Mouse (Mus musculus) stomach, embryonic 16.5 days (tissue): ENCODE data around the gene Amigo1. TPM values are rescaled to one million over a fixed set of nuclear protein-coding genes. Genes with fewer than 3 reads are reported as not detected.

ENCODE experiments used
- ATAC-seq: fragments of 200-750 bp; cut with Nextera tagmentation; 2 replicates; pipeline ENCODE4 v1.8.0; 2017; ENCODE audit warnings: moderate number of reproducible peaks, moderate TSS enrichment; ENCODE audit not compliant: insufficient read depth, low FRiP score
- H3K27ac ChIP-seq: fragments of 300-500 bp; sonication (generic); 2 replicates; pipeline ENCODE4 v1.5.1; 2014; ENCODE audit warnings: low read length
- H3K27me3 ChIP-seq: fragments of 300-500 bp; sonication (generic); 2 replicates; pipeline ENCODE4 v1.6.1; 2014; ENCODE audit warnings: low read length, control low read depth, mixed read lengths; ENCODE audit not compliant: control insufficient read depth, insufficient read depth
- H3K36me3 ChIP-seq: fragments of 300-500 bp; sonication (generic); 2 replicates; pipeline ENCODE4 v1.6.1; 2014; ENCODE audit warnings: low read length; ENCODE audit not compliant: control insufficient read depth, insufficient read depth
- H3K4me1 ChIP-seq: fragments of 300-500 bp; sonication (generic); 2 replicates; pipeline ENCODE4 v1.6.1; 2014; ENCODE audit warnings: low read length, control low read depth, mixed read lengths; ENCODE audit not compliant: control insufficient read depth, insufficient read depth
- H3K4me2 ChIP-seq: fragments of 300-500 bp; sonication (generic); 2 replicates; pipeline ENCODE4 v1.6.1; 2014; ENCODE audit warnings: low read depth, low read length, mixed read lengths
- H3K4me3 ChIP-seq: fragments of 300-500 bp; sonication (generic); replicated peaks from 2 replicates; pipeline ENCODE4 v1.5.1; 2014; ENCODE audit warnings: mild to moderate bottlenecking, low read length
- H3K9ac ChIP-seq: fragments of 300-500 bp; sonication (generic); 2 replicates; pipeline ENCODE4 v1.6.1; 2014; ENCODE audit warnings: low read length
- H3K9me3 ChIP-seq: fragments of 300-500 bp; sonication (generic); replicated peaks from 2 replicates; pipeline ENCODE4 v1.6.1; 2016; ENCODE audit warnings: low read length, control low read depth; ENCODE audit not compliant: control insufficient read depth
- WGBS: fragments of 180-500 bp; shearing (Covaris S2); extraction: QIAGEN DNeasy Blood & Tissue Kit; methylation state at CpG from one replicate; pipeline ENCODE4 v1.1.7; 2014; 5-methylcytosine and 5-hydroxymethylcytosine counted together
- polyA plus RNA-seq: library from polyadenylated mRNA; unstranded; fragments of >200 nt; fragmentation: Nextera tagmentation; extraction: Ambion mirVana; gene quantifications from 2 replicates; pipeline ENCODE4 v1.2.1, GENCODE M21; 2015

Amigo1 gene
- polyA plus RNA-seq: 2.4 and 3.1 TPM in 2 replicates

DNA sequence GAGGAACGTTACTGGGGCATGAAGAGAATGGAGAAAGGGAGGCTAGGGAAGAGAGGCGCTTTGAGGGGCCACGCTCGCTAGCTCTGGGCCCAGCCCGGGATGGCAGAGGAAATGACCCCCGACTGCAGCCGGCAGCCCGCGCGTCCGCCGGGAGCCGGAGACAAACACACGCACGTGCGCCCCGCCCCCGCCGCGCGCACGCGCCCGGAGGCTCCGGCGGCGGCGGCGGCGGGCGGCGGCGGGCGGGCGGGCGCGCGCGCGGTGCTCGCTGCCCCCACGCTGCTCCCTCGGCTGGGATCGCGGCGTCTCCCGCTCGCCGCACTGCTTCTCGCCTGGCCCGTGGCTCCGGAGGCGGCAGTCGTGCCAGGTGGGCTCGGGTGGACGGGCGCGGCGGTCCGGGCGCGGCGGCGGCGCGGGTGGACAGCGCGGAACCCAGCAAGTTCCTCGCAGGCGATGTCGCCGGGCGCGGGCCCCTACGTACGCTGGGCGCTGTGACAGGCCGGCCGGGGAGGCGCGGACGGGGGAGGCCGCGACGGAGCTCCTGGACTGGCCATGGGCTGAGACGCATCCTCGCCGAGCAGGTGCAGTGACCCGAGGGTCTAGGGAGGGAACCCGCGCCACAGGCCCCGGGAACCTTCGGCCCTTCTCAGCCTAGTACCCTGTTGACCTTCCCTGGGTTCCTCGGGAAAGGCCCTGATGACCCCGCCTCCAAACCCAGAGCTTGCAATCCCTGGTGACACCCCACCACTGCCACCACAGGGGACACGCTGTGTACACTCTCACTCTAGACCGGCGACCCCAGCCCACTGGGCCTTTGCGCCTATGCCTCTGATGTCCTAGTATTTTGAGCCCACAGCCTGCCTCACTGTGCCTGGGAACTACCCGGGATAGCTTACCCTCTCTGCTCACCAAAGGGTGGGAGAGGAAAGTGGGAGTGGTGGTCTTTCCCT is at the start of gene Amigo1:
Gene Amigo1, plus strand, starts transcription at position 238 of the 950 bp plus-strand sequence.
- H3K36me3 ChIP-seq: no peaks in the 10 kb centered on the region
- H3K4me3 ChIP-seq: peak within 1 kb of the TSS; percentile 66
- ATAC-seq: peak; percentile 61; the same call in 1 of the 2 replicates
- peak within 1 kb of the TSS; percentile 95 for H3K4me2 ChIP-seq
- H3K27me3 ChIP-seq: no peaks in the 10 kb centered on the region
- peak within 1 kb of the TSS; percentile 85 for H3K9ac ChIP-seq
- H3K27ac ChIP-seq: no peak within 1 kb of the TSS
- WGBS: 3% methylated on average over 78 of the region's 100 CpGs
- H3K4me1 ChIP-seq: peaks cover 8% of the 10 kb centered on the region
- no peaks in the 10 kb centered on the region for H3K9me3 ChIP-seq

GRCm38 (mm10) chr3:108139113-108139512 is 47.0 kb upstream of the Amigo1 start:
- 63% methylated on average over 1 of the region's 1 CpGs for WGBS
- Histone ChIP-seq H3K9ac (no peak overlapping the region), H3K27me3 (no peaks in the 10 kb centered on the region), H3K27ac (no peak overlapping the region), H3K4me3 (no peak overlapping the region), H3K4me1 (no peaks in the 10 kb centered on the region), H3K4me2 (no peak overlapping the region), H3K36me3 (0 out of 2 replicates have a peak, but pooled peaks cover 3% of the 10 kb centered on the region), H3K9me3 (no peaks in the 10 kb centered on the region)
- no peak for ATAC-seq

GRCm38 (mm10) chr3:108140786-108141185 is 45.3 kb upstream of the Amigo1 start:
- 0 out of 2 replicates have a peak, but pooled peaks cover 3% of the 10 kb centered on the region for H3K36me3 ChIP-seq
- H3K4me1 ChIP-seq: peaks cover 8% of the 10 kb centered on the region
- no peak overlapping the region for H3K4me3 ChIP-seq
- H3K9ac ChIP-seq: no peak overlapping the region
- no peaks in the 10 kb centered on the region for H3K9me3 ChIP-seq
- WGBS: 79% methylated on average over 4 of the region's 4 CpGs
- H3K27ac ChIP-seq: no peak overlapping the region
- H3K4me2 ChIP-seq: no peak overlapping the region
- no peaks in the 10 kb centered on the region for H3K27me3 ChIP-seq
- ATAC-seq: no peak

DNA sequence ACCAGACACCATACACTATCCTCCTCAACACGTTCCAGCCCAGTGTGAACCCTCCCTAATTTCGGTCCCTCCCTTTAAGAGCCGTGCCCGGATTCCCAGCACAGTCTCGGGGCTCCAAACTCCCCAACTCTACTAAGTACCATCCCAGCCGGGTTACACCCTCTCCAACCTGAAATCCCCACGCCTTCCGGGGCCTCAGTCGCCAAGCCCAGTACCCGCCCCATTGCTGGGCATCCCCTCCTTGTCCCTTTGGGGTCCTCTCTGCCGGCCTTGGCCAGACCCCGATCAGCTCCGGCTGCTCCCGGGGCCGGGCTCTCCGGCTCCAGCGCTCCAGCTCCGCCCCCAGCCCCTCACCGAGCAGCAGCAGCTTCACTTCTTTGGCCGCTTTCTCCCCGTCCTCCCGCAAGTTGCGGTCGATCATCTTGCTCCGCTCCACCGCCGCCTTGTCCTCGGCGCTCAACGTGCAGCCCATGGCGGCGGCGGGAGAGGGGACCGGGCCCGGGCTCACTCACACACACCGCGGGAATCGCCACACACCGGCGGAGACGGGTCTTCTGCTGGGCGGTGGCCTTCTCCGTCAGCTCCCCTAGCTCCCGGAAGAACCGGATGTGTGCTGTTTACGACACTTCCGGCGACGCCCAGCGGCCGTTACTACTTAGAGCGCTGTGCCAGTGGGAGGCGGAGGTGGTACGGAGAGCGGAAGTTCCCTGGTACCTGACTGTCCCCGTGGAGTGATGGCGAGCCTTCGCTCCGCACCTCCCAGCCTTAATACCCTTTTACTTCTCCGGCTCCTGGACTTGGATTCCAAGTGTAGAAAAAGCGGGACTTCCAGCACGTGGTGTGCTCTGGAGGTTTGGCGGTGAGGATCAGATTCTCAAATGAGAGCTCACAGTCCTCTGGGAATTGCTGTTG is 40.3 kb upstream of the Amigo1 start, which contains the start of gene Gnai3:
Gene Gnai3, minus strand, starts transcription at position 613 of the 912 bp plus-strand sequence.
- under 1% methylated on average over 62 of the region's 63 CpGs for WGBS
- peaks cover 12% of the 10 kb centered on the region for H3K4me1 ChIP-seq
- peak within 1 kb of the TSS; percentile 95 for H3K9ac ChIP-seq
- no peaks in the 10 kb centered on the region for H3K27me3 ChIP-seq
- peak; percentile 94 for ATAC-seq
- peak within 1 kb of the TSS; percentile 88 for H3K4me2 ChIP-seq
- peak within 1 kb of the TSS; percentile 97 for H3K27ac ChIP-seq
- H3K4me3 ChIP-seq: peak within 1 kb of the TSS; percentile 99
- H3K36me3 ChIP-seq: no peaks in the 10 kb centered on the region
- no peaks in the 10 kb centered on the region for H3K9me3 ChIP-seq

DNA sequence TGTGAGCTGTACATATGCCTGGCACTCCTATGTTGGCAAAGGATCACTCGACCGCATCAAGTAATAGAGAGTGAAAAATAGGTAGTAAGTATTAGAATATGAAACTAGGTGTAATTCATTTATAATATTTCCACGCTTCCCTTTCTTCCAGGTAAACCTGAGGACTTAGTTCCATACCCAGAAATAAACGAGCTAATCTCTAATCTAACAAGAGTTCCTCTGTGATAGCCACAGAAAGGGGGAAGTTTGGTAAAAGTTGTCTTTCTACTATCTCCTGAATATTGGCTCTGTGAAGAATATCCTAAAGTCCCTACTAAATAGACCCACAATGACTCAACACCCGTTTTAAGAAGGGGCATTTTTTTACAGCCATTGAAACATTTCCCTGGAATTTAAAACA is 39.5 kb upstream of the Amigo1 start:
- Histone ChIP-seq H3K9ac (peak overlapping the region; percentile 95), H3K27me3 (no peaks in the 10 kb centered on the region), H3K27ac (peak overlapping the region; percentile 97), H3K36me3 (no peaks in the 10 kb centered on the region), H3K9me3 (no peaks in the 10 kb centered on the region), H3K4me2 (peak overlapping the region; percentile 86), H3K4me1 (peaks cover 12% of the 10 kb centered on the region), H3K4me3 (peak overlapping the region; percentile 99)
- ATAC-seq: no peak
- 51% methylated on average over 5 of the region's 5 CpGs for WGBS

GRCm38 (mm10) chr3:108147386-108148235 is 38.5 kb upstream of the Amigo1 start:
- WGBS: 65% methylated on average over 11 of the region's 11 CpGs
- peak overlapping the region; percentile 20; the same call in 1 of the 2 replicates for H3K4me2 ChIP-seq

GRCm38 (mm10) chr3:108152290-108152689 is 33.8 kb upstream of the Amigo1 start:
- 87% methylated on average over 3 of the region's 3 CpGs for WGBS
- H3K4me3 ChIP-seq: no peak overlapping the region
- ATAC-seq: no peak
- no peak overlapping the region for H3K27ac ChIP-seq
- no peaks in the 10 kb centered on the region for H3K4me1 ChIP-seq
- no peak overlapping the region for H3K9ac ChIP-seq
- H3K4me2 ChIP-seq: no peak overlapping the region
- H3K36me3 ChIP-seq: no peaks in the 10 kb centered on the region
- H3K27me3 ChIP-seq: no peaks in the 10 kb centered on the region
- no peaks in the 10 kb centered on the region for H3K9me3 ChIP-seq

More at GRCm38 (mm10) chr3:108147386-108148235, 38.5 kb upstream of the Amigo1 start:
- no peaks in the 10 kb centered on the region for H3K27me3 ChIP-seq
- ATAC-seq: peak; percentile 57
- H3K27ac ChIP-seq: no peak overlapping the region
- H3K4me3 ChIP-seq: no peak overlapping the region
- no peaks in the 10 kb centered on the region for H3K36me3 ChIP-seq
- no peaks in the 10 kb centered on the region for H3K9me3 ChIP-seq
- no peak overlapping the region for H3K9ac ChIP-seq
- H3K4me1 ChIP-seq: peaks cover 12% of the 10 kb centered on the region

DNA sequence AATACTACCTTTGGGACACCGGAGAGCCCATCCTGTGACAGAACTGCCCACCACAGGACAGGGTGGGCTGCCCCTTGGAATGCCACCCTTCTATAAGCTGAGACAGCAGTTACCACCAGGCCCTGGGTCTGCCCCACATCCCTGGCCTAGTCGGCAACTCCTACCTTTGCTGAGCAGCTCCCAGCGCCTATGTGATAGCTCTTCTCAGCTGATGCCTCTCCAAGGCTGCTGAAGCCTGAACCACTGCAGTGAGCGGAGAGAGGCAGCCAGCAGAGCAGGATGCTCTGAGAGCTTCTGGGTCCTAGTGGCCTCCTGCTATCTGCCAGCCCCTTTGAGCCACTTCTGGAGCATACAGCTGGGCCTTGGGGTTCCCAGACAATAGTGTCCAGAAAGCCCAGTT is 31.5 kb upstream of the Amigo1 start, which contains the start of gene Gpr61:
Gene Gpr61, minus strand, starts transcription at position 227 of the 400 bp plus-strand sequence.
- H3K4me3 ChIP-seq: no peak within 1 kb of the TSS
- no peaks in the 10 kb centered on the region for H3K27me3 ChIP-seq
- no peaks in the 10 kb centered on the region for H3K4me1 ChIP-seq
- H3K4me2 ChIP-seq: no peak within 1 kb of the TSS
- H3K9ac ChIP-seq: peak within 1 kb of the TSS; percentile 38
- no peaks in the 10 kb centered on the region for H3K9me3 ChIP-seq
- no peaks in the 10 kb centered on the region for H3K36me3 ChIP-seq
- ATAC-seq: no peak
- WGBS: 40% methylated on average over 4 of the region's 4 CpGs
- no peak within 1 kb of the TSS for H3K27ac ChIP-seq
